Mouse (Mus musculus): ENCODE data around the gene Vtcn1.

DNA sequence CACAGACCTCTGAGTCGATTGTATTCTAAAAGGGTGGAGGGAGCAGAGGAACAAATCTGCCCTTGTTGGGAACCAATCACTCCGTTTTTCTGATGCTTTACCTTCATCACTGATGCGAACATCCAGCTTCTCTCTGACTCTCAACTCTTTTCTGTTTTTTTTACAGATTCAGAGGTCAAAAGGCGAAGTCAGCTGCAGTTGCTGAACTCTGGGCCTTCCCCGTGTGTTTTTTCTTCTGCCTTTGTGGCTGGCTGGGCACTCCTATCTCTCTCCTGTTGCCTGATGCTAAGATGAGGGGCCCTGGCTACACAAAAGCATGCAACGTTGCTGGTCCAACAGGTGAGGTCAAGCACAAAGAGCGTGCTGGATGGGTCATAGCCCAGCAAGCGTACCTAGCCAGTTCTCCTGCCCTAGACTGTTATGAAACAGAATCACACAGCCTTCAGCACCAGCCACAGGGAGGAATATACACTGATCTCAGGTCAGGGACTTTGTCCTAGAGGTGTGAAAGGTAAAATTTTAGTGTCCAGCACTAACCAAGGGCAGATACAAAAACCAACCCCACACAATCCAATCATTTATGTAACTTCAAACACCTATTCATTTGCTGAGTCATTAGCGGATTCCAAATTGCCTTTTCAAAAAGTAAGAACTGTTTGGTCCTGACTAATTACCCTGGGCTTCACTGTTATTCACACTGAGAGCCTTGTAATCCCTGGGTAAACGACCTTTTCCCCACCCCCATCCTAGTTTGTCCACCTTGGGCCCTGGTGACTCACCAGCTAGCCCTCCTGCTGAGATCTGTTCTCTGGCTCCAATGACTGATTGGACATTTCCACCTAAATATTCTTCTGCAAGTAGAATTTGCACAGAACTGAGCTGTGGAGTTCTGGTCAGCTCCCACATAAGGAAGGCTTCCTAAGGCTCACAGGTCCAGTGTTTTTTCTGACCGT, 67.4 kb downstream of the Vtcn1 start:
- TF ChIP-seq POLR2A (IDR thresholded peaks at IDR 0.05; ENCODE audit: control insufficient read depth, low read depth, low read length) (no peak), CTCF (IDR thresholded peaks at IDR 0.05; ENCODE audit: control insufficient read depth, insufficient read depth, insufficient replicate concordance, low read depth, low read length) (no peak)
